Comparison of ENCODE assay signal across 25 mouse cellular contexts in genomic region chr12:98875216-98875615, GRCm38 (mm10).
"Had no signal": no experiment of that assay in that cellular context is flagged by ENCODE, and none has a peak within 500 bp of the region (broad histone marks: within the 10 kb centered on the region; RNA-seq: fewer than 3 reads in every experiment).

No protein-coding gene starts in this region.

- H3K27ac ChIP-seq: gastrocnemius, adult 2 months; heart, adult 2 months; hindbrain, embryonic 10.5 days; hindbrain, embryonic 14.5 days; intestine, embryonic 15.5 days; layer of hippocampus, adult 2 months; limb, embryonic 13.5 days; limb, embryonic 15.5 days; liver, embryonic 12.5 days; liver, embryonic 14.5 days had no signal

- H3K27me3 ChIP-seq: heart, embryonic 12.5 days; intestine, embryonic 15.5 days; limb, embryonic 13.5 days; limb, embryonic 15.5 days; liver, embryonic 12.5 days had no signal

- H3K9me3 ChIP-seq: heart, embryonic 12.5 days; hindbrain, embryonic 10.5 days; intestine, embryonic 15.5 days; limb, embryonic 13.5 days; limb, embryonic 15.5 days; liver, embryonic 12.5 days had no signal

- H3K4me2 ChIP-seq: heart, embryonic 12.5 days; hindbrain, embryonic 14.5 days; intestine, embryonic 15.5 days; limb, embryonic 13.5 days; limb, embryonic 15.5 days; liver, embryonic 12.5 days had no signal

- H3K9ac ChIP-seq: heart, embryonic 12.5 days; hindbrain, embryonic 14.5 days; intestine, embryonic 15.5 days; limb, embryonic 13.5 days; limb, embryonic 15.5 days; liver, embryonic 12.5 days; liver, embryonic 14.5 days had no signal

- H3K36me3 ChIP-seq: heart, embryonic 12.5 days; intestine, embryonic 15.5 days; limb, embryonic 13.5 days; limb, embryonic 15.5 days; liver, embryonic 12.5 days had no signal

- H3K4me3 ChIP-seq: gastrocnemius, adult 2 months; heart, adult 2 months; heart, embryonic 12.5 days; hindbrain, embryonic 10.5 days; intestine, embryonic 15.5 days; layer of hippocampus, adult 2 months; limb, embryonic 13.5 days; limb, embryonic 15.5 days; liver, embryonic 12.5 days had no signal

- ATAC-seq: hindbrain, embryonic 16.5 days; inflammation-experienced regulatory T-cells, adult 6 months; intestine, embryonic 15.5 days; intestine, postnatal 0 days; liver, embryonic 12.5 days had no signal

- DNase-seq: gastrocnemius, adult 2 months; gastrocnemius, postnatal 10 days; gastrocnemius, postnatal 25 days; heart, adult 2 months; heart, postnatal 10 days; heart, postnatal 4 days; kidney, adult 18-20 months; kidney, adult 8-10 months; kidney, postnatal 10 days; kidney, postnatal 25 days; kidney, postnatal 4 days; left cerebral cortex, postnatal 4 days; lung, adult 18-20 months had no signal

- H3K4me1 ChIP-seq: heart, embryonic 12.5 days; hindbrain, embryonic 10.5 days; intestine, embryonic 15.5 days; limb, embryonic 13.5 days; limb, embryonic 15.5 days; liver, embryonic 12.5 days had no signal
